In the genomic region with DNA sequence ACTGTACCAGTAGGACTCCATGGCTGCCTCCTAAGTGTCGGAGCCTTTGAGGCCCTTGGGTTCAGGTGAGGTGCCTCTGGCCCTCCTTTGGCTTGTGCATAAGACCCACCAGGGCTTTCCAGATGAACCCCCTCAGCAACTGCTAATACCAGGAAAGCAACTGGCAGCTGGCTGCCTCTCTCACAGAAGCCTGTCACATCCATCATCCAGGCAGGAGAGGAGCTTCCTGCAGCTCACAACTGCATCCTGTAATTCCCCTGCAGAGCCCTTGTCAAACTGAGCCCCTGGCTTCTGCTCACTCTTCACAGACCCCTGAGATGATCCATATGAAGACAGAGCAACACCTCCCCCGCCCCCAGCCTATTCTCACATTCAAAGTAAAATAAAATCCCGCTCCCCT, we compare ENCODE assay signal across 13 mouse cellular contexts. TPM values are rescaled to one million over a fixed set of nuclear protein-coding genes. Genes with fewer than 3 reads are reported as not detected.
DNase-seq lines count a peak whose midpoint lies in the region; ATAC-seq and TF ChIP-seq lines count a peak whose summit lies in the region.
"Had no signal": no experiment of that assay in that cellular context is flagged by ENCODE, and none has a peak within 500 bp of the region (broad histone marks: within the 10 kb centered on the region; RNA-seq: fewer than 3 reads in every experiment).

No protein-coding gene starts in this region.

- H3K9me3 ChIP-seq in kidney, embryonic 14.5 days (ENCODE audit: control insufficient read depth, low read length): no peaks in the 10 kb centered on the region
- H3K9me3 ChIP-seq in stomach, embryonic 14.5 days (ENCODE audit: control insufficient read depth, low read depth, low read length): no peaks in the 10 kb centered on the region
- no peaks in the 10 kb centered on the region for H3K9me3 ChIP-seq in stomach, postnatal 0 days (ENCODE audit: control insufficient read depth, low read length)
- no peaks in the 10 kb centered on the region for H3K9me3 ChIP-seq in hindbrain, postnatal 0 days (ENCODE audit: low read length)
- no peaks in the 10 kb centered on the region for H3K9me3 ChIP-seq in neural tube, embryonic 14.5 days (ENCODE audit: control insufficient read depth, low read length)
- H3K9me3 ChIP-seq: embryonic facial prominence, embryonic 12.5 days had no signal

- no peak for TF ChIP-seq CTCF in stomach, postnatal 0 days (IDR thresholded peaks at IDR 0.05; ENCODE audit: low read depth)
- no peak for TF ChIP-seq CTCF in hindbrain, postnatal 0 days (IDR thresholded peaks at IDR 0.05; ENCODE audit: low read depth)

- WGBS in kidney, embryonic 14.5 days: 50% methylated on average over 3 of the region's 3 CpGs
- WGBS in stomach, embryonic 14.5 days: 35% methylated on average over 3 of the region's 3 CpGs
- WGBS in stomach, postnatal 0 days: 67% methylated on average over 3 of the region's 3 CpGs
- WGBS in hindbrain, postnatal 0 days: 59% methylated on average over 3 of the region's 3 CpGs
- 57% methylated on average over 3 of the region's 3 CpGs for WGBS in neural tube, embryonic 14.5 days

- H3K27me3 ChIP-seq in kidney, embryonic 14.5 days (ENCODE audit: control insufficient read depth, insufficient read depth, low read length): no peaks in the 10 kb centered on the region
- H3K27me3 ChIP-seq in stomach, embryonic 14.5 days (ENCODE audit: control insufficient read depth, insufficient read depth, low read length): no peaks in the 10 kb centered on the region
- no peaks in the 10 kb centered on the region for H3K27me3 ChIP-seq in stomach, postnatal 0 days (ENCODE audit: control insufficient read depth, insufficient read depth, low read length)
- H3K27me3 ChIP-seq in hindbrain, postnatal 0 days (ENCODE audit: insufficient read depth, low read length): no peaks in the 10 kb centered on the region
- H3K27me3 ChIP-seq in neural tube, embryonic 14.5 days (ENCODE audit: control insufficient read depth, insufficient read depth, low read length): no peaks in the 10 kb centered on the region
- H3K27me3 ChIP-seq: embryonic facial prominence, embryonic 12.5 days had no signal

- H3K9ac ChIP-seq in kidney, embryonic 14.5 days (ENCODE audit: low read depth, low read length): no peak overlapping the region
- no peak overlapping the region for H3K9ac ChIP-seq in stomach, embryonic 14.5 days (replicated peaks; ENCODE audit: low read depth, low read length)
- H3K9ac ChIP-seq in stomach, postnatal 0 days (ENCODE audit: low read length): no peak overlapping the region
- no peak overlapping the region for H3K9ac ChIP-seq in hindbrain, postnatal 0 days (replicated peaks; ENCODE audit: low read length)
- H3K9ac ChIP-seq in neural tube, embryonic 14.5 days (replicated peaks; ENCODE audit: low read depth, low read length): no peak overlapping the region
- H3K9ac ChIP-seq: embryonic facial prominence, embryonic 12.5 days had no signal

- no peak overlapping the region for H3K4me2 ChIP-seq in kidney, embryonic 14.5 days (replicated peaks; ENCODE audit: low read depth, low read length)
- H3K4me2 ChIP-seq in stomach, embryonic 14.5 days (replicated peaks; ENCODE audit: low read depth, low read length): no peak overlapping the region
- H3K4me2 ChIP-seq in stomach, postnatal 0 days (replicated peaks; ENCODE audit: low read depth): no peak overlapping the region
- no peak overlapping the region for H3K4me2 ChIP-seq in hindbrain, postnatal 0 days (ENCODE audit: low read depth, low read length)
- H3K4me2 ChIP-seq in neural tube, embryonic 14.5 days (ENCODE audit: low read depth, low read length): no peak overlapping the region
- H3K4me2 ChIP-seq: embryonic facial prominence, embryonic 12.5 days had no signal

- no peak for DNase-seq in kidney, adult 18-20 months
- DNase-seq in stomach, postnatal 0 days (ENCODE audit: low spot score): no peak
- no peak for DNase-seq in hindbrain, postnatal 0 days (ENCODE audit: low spot score)
- DNase-seq in right cerebral cortex, adult 2 months (ENCODE audit: low spot score in 2 of 2): no peak
- DNase-seq: cerebellum, adult 9-10 months; left cerebral cortex, postnatal 4 days; spleen, adult 18-20 months; thymus, adult 18-20 months had no signal

- peak; percentile 37 for ATAC-seq in kidney, embryonic 14.5 days (ENCODE audit: low FRiP score, low TSS enrichment)
- ATAC-seq in stomach, embryonic 14.5 days (ENCODE audit: insufficient number of reproducible peaks, insufficient read depth, low FRiP score, low read depth): 0 out of 2 replicates have a peak, but pooled peaks have one; percentile 35
- no peak for ATAC-seq in stomach, postnatal 0 days (ENCODE audit: low FRiP score, low TSS enrichment)
- ATAC-seq in hindbrain, postnatal 0 days: 0 out of 2 replicates have a peak, but pooled peaks have one; percentile 13
- peak; percentile 18; the same call in 1 of the 2 replicates for ATAC-seq in neural tube, embryonic 14.5 days (ENCODE audit: low read depth)
- ATAC-seq in CD4-positive, CD25-positive, alpha-beta regulatory T cell, adult 4 months: no peak

- no peak overlapping the region for H3K4me3 ChIP-seq in kidney, embryonic 14.5 days (ENCODE audit: low read length)
- no peak overlapping the region for H3K4me3 ChIP-seq in stomach, embryonic 14.5 days (ENCODE audit: low read depth, low read length)
- no peak overlapping the region for H3K4me3 ChIP-seq in stomach, postnatal 0 days (ENCODE audit: low read depth, low read length)
- no peak overlapping the region for H3K4me3 ChIP-seq in hindbrain, postnatal 0 days (ENCODE audit: low read length)
- no peak overlapping the region for H3K4me3 ChIP-seq in neural tube, embryonic 14.5 days (ENCODE audit: low read depth, low read length)
- H3K4me3 ChIP-seq: embryonic facial prominence, embryonic 12.5 days had no signal

- H3K4me1 ChIP-seq in kidney, embryonic 14.5 days (ENCODE audit: control insufficient read depth, insufficient read depth, low read length): peaks cover 42% of the 10 kb centered on the region
- H3K4me1 ChIP-seq in stomach, embryonic 14.5 days (ENCODE audit: control insufficient read depth, insufficient read depth, low read length): peaks cover 16% of the 10 kb centered on the region
- H3K4me1 ChIP-seq in stomach, postnatal 0 days (replicated peaks; ENCODE audit: control insufficient read depth, insufficient read depth): peaks cover under 1% of the 10 kb centered on the region
- peaks cover 17% of the 10 kb centered on the region for H3K4me1 ChIP-seq in hindbrain, postnatal 0 days (ENCODE audit: insufficient read depth, low read length)
- H3K4me1 ChIP-seq in neural tube, embryonic 14.5 days (ENCODE audit: control insufficient read depth, insufficient read depth, low read length): peaks cover 14% of the 10 kb centered on the region

- no peaks in the 10 kb centered on the region for H3K36me3 ChIP-seq in kidney, embryonic 14.5 days (ENCODE audit: control insufficient read depth, insufficient read depth, low read length)
- H3K36me3 ChIP-seq in stomach, embryonic 14.5 days (ENCODE audit: control insufficient read depth, insufficient read depth, low read length): no peaks in the 10 kb centered on the region
- H3K36me3 ChIP-seq in stomach, postnatal 0 days (ENCODE audit: control insufficient read depth, insufficient read depth, low read length): no peaks in the 10 kb centered on the region
- H3K36me3 ChIP-seq in hindbrain, postnatal 0 days (ENCODE audit: insufficient read depth, low read length): no peaks in the 10 kb centered on the region
- H3K36me3 ChIP-seq in neural tube, embryonic 14.5 days (ENCODE audit: control insufficient read depth, insufficient read depth, low read length): no peaks in the 10 kb centered on the region
- H3K36me3 ChIP-seq: embryonic facial prominence, embryonic 12.5 days had no signal

- H3K27ac ChIP-seq in kidney, embryonic 14.5 days (ENCODE audit: low read depth, low read length): peak overlapping the region; percentile 24; the same call in 1 of the 2 replicates
- no peak overlapping the region for H3K27ac ChIP-seq in stomach, embryonic 14.5 days (ENCODE audit: low read length)
- H3K27ac ChIP-seq in stomach, postnatal 0 days (replicated peaks): no peak overlapping the region
- no peak overlapping the region for H3K27ac ChIP-seq in hindbrain, postnatal 0 days
- peak overlapping the region; percentile 39; the same call in 1 of the 2 replicates for H3K27ac ChIP-seq in neural tube, embryonic 14.5 days (ENCODE audit: low read depth, low read length)
- H3K27ac ChIP-seq: embryonic facial prominence, embryonic 12.5 days had no signal

- TF ChIP-seq EP300 in stomach, postnatal 0 days (optimal IDR thresholded peaks at IDR 0.05): no peak

RNA-seq across cellular contexts. Expression of gene Ier5, which starts 21.8 kb away (rescaled TPM):
- polyA plus RNA-seq in kidney, embryonic 14.5 days (2014; fragmentation: Nextera tagmentation; extraction: Ambion mirVana): 13.1 and 14.8 TPM in 2 replicates
- polyA plus RNA-seq in stomach, embryonic 14.5 days (2014; fragmentation: Nextera tagmentation; extraction: Ambion mirVana): 7.1 and 8.2 TPM in 2 replicates
- 7.3 and 11.2 TPM in 2 replicates for polyA plus RNA-seq in stomach, postnatal 0 days (2015; fragmentation: Nextera tagmentation; extraction: Ambion mirVana)
- total RNA-seq in hindbrain, postnatal 0 days (2014; rRNA removed): 51.4 and 60.5 TPM in 2 replicates
- 5.2 and 5.7 TPM in 2 replicates for polyA plus RNA-seq in hindbrain, postnatal 0 days (2015; fragmentation: Nextera tagmentation; extraction: Ambion mirVana)
- 6.5 and 7.2 TPM in 2 replicates for polyA plus RNA-seq in neural tube, embryonic 14.5 days (2014; fragmentation: Nextera tagmentation; extraction: Ambion mirVana)
- 10 to 100 TPM in 1 of 2 experiments, 1 to 10 TPM in 1; 4.9 to 12.6 TPM for polyA plus RNA-seq in CD4-positive, CD25-positive, alpha-beta regulatory T cell, adult 4 months (2017; shearing (Covaris generic))

Comparison
In these comparisons a context has a peak if more than half of its experiments do, and no peak if none do; other contexts are left out.
1. ATAC-seq: peak in kidney, embryonic 14.5 days (single experiment), stomach, embryonic 14.5 days (single experiment), hindbrain, postnatal 0 days (single experiment) and neural tube, embryonic 14.5 days (single experiment); none in stomach, postnatal 0 days (single experiment) and CD4-positive, CD25-positive, alpha-beta regulatory T cell, adult 4 months (single experiment).
2. H3K27ac ChIP-seq: peak in kidney, embryonic 14.5 days (single experiment) and neural tube, embryonic 14.5 days (single experiment); none in stomach, embryonic 14.5 days (single experiment), stomach, postnatal 0 days (single experiment) and hindbrain, postnatal 0 days (single experiment).